Mouse (Mus musculus): ENCODE data around the gene Als2.

The Als2 gene

DNA sequence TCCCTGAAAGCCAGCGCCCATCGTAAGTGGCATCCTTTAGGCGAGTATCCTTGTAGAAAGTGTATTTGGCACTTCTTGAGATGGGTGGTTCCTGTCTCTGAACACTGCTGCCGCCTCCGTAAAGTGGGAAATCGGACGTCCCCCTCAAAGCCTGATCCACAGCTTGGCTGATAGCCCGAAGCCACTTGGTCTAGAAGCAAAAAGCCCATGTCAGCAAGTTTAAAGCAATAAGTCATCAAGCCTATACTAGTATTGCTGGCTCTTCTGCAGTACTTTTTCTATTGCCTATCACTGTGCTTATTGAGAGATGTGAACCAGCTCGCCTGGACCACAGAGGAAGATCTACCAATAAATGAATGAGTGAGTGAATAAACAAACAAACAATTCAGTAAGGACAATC lies 51.6 kb downstream of the Als2 start:
- TF ChIP-seq GATA4 (IDR thresholded peaks at IDR 0.05; ENCODE audit: insufficient replicate concordance, low read length) = no peak

GRCm38 (mm10) chr1:59183045-59183444 lies 54.0 kb downstream of the Als2 start:
- TF ChIP-seq GATA4 (IDR thresholded peaks at IDR 0.05; ENCODE audit: insufficient replicate concordance, low read length) = no peak

DNA sequence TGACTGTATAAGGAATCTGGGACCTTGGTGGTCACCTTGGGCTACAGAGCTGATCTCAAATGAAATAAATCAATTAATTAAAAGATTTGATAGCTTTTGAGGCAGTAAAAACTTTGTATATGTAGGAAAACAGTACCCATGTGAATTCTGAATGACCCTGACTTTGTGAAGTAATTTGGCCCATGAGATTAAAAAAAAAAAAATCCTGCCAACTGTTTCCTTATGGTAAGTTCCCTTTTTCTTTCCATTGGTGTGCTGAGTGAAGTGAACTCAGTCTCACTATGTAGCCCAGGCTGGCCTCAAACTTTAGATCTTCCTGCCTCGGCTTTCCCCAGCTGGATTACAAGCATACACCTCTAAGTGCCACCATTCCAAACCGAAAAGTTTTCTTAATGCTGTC lies 54.7 kb downstream of the Als2 start:
- TF ChIP-seq GATA4 (IDR thresholded peaks at IDR 0.05; ENCODE audit: insufficient replicate concordance, low read length) = no peak

GRCm38 (mm10) chr1:59180003-59180402 lies 57.0 kb downstream of the Als2 start:
- no peak for TF ChIP-seq GATA4 (IDR thresholded peaks at IDR 0.05; ENCODE audit: insufficient replicate concordance, low read length)

DNA sequence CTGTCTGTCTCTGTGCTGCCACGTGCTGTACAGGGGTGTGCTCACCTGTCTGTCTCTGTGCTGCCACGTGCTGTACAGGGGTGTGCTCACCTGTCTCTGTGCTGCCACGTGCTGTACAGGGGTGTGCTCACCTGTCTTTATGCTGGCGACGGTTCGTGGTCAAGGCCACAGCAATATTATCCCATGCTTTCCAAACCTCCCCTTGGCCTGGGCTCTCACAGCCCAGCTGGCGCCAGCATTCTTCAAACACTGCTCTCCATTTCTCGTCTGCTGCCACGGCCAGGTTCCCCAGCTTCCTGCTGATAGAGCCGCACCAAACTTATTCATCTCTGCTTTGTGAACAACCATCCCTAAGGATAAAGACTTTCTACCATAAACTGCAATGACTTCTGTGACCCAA lies 58.6 kb downstream of the Als2 start:
- TF ChIP-seq GATA4 (IDR thresholded peaks at IDR 0.05; ENCODE audit: insufficient replicate concordance, low read length) = no peak

- no peak for TF ChIP-seq GATA4 (IDR thresholded peaks at IDR 0.05; ENCODE audit: insufficient replicate concordance, low read length)
Measured at GRCm38 (mm10) chr1:59174514-59175373, 62.3 kb downstream of the Als2 start.

GRCm38 (mm10) chr1:59173023-59173422 lies 64.0 kb downstream of the Als2 start:
- no peak for TF ChIP-seq GATA4 (IDR thresholded peaks at IDR 0.05; ENCODE audit: insufficient replicate concordance, low read length)

GRCm38 (mm10) chr1:59171875-59172274 lies 65.2 kb downstream of the Als2 start:
- TF ChIP-seq GATA4 (IDR thresholded peaks at IDR 0.05; ENCODE audit: insufficient replicate concordance, low read length) = no peak

GRCm38 (mm10) chr1:59170290-59170689 lies 66.7 kb downstream of the Als2 start:
- TF ChIP-seq GATA4 (IDR thresholded peaks at IDR 0.05; ENCODE audit: insufficient replicate concordance, low read length) = no peak

DNA sequence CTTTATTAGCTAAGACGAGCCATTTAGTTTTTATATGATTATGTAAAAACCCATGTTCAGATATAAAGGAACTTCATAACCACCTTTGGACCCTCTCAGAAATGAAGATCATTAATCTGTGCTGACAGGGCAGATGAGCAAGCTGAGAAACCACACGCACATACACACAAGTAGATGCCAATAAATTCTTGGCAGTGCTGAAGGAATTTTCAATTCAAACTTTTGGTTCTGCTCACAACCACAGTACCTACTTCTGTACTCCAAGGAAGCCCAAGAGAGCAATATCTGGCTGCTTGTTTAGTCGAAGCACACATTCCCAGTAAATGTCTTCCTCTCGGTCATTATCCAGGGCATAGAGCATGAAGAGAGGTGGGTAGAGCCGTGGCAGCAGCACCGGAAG lies 67.4 kb downstream of the Als2 start:
- no peak for TF ChIP-seq GATA4 (IDR thresholded peaks at IDR 0.05; ENCODE audit: insufficient replicate concordance, low read length)

GRCm38 (mm10) chr1:59168556-59168955 lies 68.5 kb downstream of the Als2 start:
- no peak for TF ChIP-seq GATA4 (IDR thresholded peaks at IDR 0.05; ENCODE audit: insufficient replicate concordance, low read length)

DNA sequence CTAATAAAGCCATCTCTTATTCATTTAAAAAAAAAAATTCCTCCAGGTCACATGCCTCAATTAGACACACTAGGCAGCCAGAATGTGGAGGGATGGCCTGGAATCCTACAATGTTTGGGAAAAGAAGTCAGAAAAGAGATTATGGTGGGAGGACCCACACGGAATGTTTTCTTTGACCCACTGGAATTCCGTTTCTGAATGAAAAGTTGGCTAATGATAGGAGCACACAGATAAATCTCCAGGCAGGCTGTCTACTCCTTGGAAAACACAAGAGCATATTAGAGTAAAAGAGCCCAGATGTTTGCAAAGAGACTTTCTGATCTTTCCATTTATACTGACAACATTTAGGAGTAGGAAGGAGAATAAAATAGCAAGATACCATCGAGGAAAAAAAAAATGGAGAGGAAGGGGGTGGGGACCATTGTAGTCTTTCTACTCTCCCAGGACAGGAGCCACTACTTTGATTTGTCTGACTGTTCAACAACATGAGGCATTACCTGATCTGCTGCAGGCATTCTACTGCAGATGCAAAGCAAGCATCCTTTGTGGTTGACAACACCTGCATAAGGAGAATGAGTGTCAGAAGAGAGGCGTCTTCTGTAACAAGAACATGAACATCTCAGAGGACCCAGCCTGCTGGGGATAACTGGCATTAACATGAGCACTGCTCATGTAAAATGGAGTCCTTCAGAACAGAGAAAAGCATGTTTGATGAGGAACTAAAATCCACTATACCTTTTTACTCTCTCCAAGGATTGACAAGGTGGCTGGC lies 69.2 kb downstream of the Als2 start:
- TF ChIP-seq GATA4 (IDR thresholded peaks at IDR 0.05; ENCODE audit: insufficient replicate concordance, low read length) = no peak

- TF ChIP-seq GATA4 (IDR thresholded peaks at IDR 0.05; ENCODE audit: insufficient replicate concordance, low read length) = no peak
Measured at GRCm38 (mm10) chr1:59166232-59166905, 70.7 kb downstream of the Als2 start.

- no peak for TF ChIP-seq GATA4 (IDR thresholded peaks at IDR 0.05; ENCODE audit: insufficient replicate concordance, low read length)
Measured at GRCm38 (mm10) chr1:59163918-59164317, 73.1 kb downstream of the Als2 start.

DNA sequence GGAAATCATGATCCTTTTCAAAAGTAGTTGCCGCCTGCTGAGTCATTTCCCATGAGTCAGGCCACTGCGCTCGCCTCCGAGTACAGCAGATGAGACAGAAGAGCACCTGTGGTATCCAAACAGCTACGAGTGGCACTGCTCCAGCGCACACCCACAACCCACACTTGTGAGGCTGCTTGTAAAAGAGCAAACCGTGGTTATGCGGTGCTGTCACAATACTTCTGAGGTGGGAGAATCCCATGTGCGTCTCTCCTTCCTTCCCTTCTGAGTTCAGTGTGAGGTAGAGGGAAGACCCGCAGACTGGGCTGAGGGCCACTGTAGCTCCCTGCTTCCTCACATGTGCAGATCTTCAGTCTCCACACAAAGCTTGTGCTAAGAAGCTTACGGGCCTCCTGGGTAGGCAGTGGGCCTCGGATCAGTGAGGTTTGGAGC lies 74.0 kb downstream of the Als2 start, which contains the start of gene Mpp4:
TSS of gene Mpp4 (minus strand) at position 360 of the 432 bp plus-strand sequence.
- no peak for TF ChIP-seq GATA4 (IDR thresholded peaks at IDR 0.05; ENCODE audit: insufficient replicate concordance, low read length)
